Mouse (Mus musculus): ENCODE results near the gene Cxcl12.

Cxcl12 gene

DNA sequence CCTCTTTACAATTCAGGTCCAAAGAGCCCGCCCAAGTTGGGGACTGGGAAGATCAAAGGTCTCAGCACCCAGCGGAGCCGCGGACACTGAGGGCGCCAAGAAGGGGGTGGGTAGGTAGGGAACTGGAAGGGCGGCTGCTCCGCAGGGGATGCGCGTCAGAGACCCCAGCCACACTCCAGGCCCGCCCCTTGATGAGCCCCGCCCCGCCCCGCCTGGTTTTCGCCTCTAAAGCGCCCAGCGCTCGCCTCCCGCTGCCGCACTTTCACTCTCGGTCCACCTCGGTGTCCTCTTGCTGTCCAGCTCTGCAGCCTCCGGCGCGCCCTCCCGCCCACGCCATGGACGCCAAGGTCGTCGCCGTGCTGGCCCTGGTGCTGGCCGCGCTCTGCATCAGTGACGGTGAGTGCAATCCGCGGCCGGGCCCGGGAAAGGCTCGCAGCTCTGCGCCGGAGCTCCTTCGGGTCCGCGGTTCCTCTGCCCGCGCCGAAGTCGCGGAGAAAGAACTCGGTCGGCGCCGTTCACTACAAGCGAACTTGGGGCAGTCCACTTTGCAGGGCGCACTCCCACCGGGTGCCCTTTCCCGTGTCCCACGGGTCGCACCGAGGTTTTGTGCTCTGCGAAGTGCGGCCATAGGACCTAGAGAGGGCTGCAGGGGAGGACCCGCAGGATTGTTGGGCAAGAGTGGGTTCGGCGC, at the start of gene Cxcl12:
Gene Cxcl12 (plus strand): TSS at position 215 of the 691 bp plus-strand sequence.
- peak; percentile 38 to 54 for DNase-seq

DNA sequence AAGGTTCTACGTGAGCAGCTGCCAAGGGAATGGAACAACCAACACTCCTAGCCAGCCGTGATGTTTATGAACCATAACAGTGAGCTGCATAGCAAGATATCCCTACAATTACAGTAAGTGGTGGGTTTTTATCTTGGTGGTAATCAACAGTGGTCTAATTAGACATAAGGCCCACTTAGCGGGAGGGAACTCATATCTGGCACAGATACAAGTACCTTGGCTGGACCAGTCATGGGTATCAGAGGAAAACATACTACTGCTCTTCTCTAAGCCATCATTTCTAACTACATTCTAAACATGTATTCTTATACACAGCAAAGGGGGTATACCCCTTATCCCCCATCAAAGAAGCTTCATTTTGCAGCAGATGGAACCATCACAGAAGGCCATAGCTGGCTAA, 46.3 kb upstream of the Cxcl12 start:
- no peak for DNase-seq

DNA sequence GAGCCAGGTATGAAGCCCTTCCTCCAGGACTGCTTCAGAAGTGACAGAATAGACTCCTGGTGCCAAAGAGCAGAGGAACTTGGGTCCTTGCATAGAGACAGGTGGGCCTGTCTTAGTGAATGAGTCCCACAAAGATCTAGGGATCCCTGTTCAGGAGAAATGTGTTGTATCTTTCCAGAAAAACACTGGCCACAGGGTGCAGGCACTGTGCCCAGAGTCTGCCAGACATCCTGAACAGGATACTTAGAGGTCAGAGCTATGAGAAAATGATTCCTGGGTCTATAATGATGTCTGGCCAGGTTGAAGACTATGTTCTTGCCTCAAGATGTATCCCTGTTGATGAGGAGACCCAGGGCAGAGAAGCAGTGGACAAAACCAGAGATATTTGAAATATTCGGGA, 42.0 kb upstream of the Cxcl12 start:
- no peak for DNase-seq

DNA sequence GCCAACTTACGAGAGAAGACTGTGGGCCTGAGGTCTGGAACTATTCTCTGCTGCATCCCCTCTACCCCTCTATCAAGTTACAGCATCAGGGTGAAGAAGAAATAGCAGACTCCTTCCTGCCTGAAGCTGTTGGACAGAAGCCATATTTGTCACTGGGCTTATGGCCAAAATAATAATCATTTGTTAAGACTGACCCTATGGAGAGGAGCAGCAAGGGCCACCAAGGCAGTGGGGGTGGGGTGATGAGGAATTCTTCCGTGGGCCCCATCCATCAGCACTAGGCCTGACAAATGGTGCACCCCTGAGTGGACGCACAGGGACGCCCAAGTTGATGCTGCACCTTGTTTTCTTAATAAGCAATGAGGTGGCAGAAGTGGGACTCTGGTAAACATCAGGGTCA, 38.9 kb upstream of the Cxcl12 start:
- no peak for DNase-seq

DNA sequence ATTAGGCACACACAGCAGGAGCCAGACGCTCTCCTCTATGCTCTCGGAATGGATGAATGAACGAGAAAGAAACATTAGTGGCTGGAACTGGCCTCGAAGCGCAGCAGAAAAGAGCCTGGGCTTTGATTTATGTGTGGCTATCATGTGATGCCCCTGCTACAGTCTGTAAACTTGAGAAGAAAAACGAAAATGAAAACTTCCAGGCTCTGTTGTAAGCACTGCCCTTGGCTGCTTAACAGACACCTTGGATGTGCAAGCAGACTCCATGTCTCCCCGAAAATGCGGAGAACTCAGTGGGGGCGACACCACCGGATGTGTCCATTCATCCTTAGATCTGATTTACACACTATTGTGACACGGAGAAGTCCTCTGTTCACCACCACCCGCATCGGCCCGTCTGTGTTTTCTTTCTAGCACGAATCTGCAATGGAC, 37.6 kb upstream of the Cxcl12 start:
- DNase-seq, result no peak

DNA sequence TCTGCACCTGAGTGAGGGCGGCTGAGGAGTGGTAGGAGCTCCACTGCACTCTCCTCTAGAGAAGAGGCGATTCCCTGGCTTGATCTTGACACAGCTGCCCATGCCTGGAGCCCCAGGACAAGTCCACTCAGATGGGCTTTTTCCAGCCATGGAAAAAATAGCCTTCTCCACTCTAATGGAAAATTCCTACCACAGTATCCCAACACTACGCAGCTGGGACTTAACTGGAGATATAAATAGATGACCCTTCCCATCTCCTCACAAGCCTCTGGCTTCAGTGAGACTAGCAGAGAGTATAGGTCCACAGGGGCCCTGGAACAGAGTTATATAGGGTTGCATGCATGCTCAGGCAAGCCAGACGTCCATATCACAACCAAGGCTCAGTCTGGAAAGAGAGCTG, 33.8 kb upstream of the Cxcl12 start:
- DNase-seq, result no peak

DNA sequence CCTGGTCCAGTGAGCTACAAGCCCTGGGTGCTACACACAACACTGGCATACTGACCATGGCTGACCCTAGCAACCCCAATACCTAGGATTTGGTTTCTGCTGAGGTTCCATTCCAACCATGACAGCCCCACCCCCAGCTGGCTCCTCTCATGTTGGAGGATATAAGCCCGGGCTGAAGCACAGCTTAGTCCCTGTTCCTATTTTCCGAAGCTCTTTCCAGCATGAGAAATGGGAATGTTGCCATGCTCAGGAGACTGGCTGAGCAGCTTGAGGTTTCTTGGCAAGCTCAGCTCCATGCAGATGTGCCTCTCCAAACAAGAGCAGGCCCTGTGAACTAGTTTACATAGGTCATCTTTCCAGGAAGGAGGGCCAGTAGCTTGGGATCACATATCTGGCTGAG, 30.6 kb upstream of the Cxcl12 start:
- DNase-seq, result no peak

DNA sequence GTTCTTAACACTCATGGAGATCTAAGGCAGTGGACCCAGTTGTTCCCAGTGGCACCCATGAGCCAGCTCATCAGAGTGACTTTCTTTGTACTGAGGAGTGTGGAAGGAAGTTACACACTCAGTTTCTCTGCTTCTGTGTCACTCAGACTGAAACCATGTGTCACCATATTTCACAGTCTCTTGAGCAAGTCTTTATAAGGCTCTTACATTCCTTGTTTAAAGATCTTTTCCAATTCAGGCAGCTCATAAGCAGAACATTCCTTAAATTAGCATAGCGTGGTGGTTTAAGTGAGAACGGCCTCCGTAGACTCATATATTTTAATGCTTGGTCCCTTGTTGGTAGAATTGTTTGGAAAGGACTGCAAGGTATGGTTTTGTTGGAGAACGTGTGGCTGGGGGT, 27.4 kb upstream of the Cxcl12 start:
- DNase-seq, result no peak

DNA sequence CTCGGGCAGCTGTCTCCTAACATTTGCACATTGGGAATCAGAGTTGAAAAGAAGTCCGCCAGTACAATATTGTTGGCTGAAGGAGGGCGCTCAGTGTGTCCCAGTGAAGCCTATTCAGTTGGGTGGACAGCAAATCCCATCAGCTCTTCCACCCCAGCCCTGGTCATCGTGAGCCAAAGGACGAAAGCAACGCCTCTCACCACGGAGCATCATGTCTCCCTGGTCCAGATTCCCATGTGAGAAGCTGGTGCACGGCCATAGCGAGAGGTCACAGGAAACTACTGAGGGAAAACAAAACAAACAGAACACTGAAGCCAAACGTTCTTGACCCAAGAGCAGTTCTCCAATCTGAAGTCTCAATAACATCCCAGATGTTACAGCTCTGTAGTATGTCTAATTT, 21.4 kb upstream of the Cxcl12 start:
- DNase-seq, result no peak

DNA sequence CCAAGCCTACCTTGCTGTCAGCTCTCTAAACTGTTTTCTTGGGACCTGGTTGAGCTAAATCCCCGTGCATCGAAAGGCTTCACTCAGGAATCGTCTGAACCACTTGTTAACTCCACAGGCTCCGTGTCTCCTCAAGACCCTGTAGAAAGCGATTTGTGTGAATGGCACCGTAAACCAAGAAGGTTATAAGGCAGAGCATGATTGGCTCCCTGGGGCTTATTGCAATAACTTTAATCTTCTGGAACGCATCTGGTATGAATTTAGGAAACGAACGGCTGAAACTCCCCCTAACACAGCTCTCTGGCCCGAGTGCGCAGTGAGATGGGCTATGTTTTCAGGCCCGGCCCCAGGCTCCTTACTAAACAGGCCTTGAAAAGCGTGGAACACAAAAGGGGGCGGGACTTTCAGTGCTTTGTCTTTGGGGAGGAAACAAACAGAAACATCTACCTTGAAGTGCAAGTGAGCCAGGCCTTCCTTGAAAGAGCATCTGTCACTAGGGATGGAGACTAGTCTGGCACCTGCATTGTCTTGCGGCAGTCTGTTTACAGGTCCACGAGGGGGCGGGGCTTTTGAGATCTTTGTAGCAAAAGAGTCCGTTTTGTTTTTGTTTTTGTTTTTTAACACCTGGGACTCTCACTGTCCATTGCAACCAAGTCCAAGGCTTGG, 16.7 kb upstream of the Cxcl12 start:
- DNase-seq, result no peak

DNA sequence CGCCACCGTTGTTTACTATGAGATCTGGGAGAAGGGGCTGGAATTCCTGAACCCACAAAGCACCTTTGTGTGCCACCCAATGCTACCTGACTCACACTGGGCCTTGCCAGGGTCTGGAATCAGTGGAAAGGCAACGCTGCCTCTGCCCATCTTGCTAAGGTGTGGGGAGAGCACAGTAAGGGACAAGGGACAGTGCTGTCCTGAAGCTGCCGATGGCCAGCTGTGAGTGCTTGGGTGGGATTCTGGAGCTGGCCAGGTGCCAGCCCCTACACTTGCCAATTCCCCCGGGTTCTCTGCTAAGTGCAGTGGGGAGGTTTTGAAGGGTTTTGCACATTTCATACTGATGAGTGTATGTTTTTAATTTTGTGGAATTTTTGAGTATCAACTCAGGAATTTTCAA, 15.3 kb upstream of the Cxcl12 start:
- no peak for DNase-seq

DNA sequence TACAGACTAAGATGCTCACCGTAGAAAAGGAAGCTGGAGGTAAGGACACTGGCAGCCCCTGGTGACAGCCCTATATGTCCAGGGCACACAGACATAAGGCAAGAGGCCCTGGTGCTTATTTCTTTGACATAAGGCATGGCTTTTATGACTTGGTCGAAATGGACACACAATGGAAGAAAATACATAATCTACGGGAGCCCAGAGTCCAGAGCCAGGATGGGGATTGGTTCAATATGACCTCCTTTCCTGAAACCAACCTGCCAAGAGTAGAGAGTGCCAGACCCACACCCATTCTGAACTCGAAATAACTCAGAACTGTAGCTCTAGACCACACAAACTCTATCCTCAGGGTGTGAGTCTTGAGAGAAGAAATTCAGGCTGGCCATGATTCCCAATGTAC, 11.5 kb upstream of the Cxcl12 start:
- DNase-seq, result no peak

DNA sequence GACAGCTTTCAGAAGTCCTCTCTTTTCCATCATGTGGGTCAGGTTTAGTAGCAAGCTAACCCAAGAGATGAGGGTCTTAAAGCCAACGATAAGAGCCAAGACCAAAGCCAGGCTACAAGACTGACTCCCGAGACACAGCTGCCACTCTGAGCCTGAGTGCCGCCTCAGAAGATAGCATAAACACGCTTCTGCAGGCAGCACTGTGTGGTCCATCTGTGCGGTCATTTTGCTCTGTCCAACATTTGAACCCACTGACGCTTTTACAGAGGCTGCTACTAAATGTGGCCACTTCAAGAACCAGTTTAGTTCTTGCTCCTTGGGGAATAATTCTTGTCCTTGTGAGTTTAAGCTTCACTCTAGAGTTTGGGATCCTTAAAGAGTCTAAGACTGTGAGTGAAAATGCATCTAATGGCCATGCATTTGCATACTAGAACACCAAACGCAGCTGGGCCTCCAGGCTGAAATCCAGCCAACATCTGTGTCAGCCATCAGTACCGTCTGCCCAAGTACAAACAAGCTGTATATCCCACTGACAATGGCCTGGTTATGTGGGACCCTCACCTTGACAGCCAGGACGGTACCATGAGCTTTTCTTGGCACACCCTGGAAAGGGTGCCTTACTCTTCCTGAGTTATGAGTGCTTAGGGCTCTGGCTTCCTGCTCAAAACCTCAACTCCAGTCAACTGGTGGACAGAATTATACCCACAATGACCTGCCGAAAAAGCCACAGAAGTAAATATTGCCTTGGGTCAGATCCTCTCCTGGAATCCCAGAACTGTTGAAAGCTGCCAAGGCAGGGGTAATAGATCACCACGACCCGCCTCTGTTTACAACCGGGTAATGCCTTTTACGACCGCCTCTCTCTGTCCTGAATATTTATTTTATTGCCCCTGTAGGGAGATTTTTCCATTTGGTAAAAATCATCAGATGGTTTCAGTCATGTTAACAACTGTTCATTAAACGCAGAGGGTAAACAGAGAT, 8.3 kb upstream of the Cxcl12 start:
- DNase-seq, result no peak

DNA sequence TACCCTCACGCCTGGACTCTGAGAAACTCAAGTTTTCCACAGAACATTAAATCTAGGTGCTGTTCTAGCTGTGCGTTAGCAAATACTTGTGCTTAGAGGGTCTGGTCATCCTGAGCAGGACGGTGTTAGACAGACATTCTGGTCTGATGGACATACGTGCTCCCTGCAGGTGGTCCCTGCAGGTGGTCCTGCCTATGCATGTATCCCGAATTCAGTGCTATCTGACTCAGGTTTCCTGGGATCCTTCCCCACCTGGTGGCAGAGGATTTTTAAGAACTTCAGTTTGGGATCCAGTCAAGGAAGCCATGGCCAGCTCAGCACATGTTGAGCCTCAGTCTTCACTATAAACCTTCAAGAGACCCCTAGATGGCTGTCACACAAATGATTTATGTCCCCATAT, 4.8 kb upstream of the Cxcl12 start:
- no peak for DNase-seq

DNA sequence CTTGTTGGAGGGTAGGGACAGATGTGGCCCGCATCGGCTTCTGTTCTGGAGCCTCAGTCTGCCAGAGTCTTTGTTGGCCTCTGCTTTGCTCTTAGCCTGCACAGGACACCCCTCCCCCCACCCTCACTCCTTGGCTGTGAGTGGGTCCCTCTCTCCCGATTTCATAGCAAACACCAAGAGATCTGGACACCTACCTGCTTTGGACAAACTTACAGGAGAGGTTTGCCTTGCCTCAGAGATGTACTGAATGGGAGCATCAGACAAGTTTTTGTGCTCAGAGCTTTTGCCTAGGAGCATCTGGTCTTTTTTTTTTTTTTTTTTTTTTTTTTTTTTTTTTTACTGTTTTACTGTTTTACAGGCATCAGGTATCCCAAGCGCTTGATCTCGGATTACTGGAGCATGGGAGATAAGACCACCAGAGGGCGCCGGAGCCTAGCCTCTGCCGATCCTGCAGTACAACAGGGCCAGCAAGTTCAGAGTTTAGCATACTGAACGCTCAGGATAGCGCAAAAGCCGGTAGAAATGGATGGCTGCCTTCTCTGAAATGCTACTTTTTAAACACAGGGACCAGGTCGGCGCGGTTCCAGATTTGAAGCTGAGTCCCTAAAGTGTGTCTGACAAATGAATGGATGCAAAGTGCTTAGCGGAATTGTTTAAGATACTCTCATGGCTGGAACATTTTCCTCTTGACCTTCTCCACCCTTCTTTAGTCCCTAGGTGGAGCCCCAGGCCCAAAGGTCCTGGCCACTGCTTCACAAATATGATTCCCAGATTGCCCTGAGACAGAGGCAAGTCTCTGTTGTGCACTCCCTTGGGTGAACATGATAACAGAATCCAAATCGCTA, 1.5 kb upstream of the Cxcl12 start:
- DNase-seq, result peak; percentile 87 to 89

DNA sequence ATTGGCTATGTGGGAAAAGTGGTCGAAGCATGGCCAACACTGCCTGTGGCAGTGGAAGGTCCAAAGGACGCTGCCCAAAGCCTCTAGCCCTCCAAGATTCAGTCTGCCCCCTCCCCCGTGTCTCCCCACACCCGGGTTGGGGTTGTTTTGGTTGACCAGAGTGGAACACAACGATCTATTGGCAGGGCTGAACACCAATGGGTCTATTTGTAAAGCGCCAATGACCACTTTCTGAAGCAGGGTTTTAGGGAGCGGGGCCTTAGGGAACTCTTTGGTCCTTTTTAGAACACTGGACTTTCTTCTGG, 957 bp upstream of the Cxcl12 start:
- no peak for DNase-seq

DNA sequence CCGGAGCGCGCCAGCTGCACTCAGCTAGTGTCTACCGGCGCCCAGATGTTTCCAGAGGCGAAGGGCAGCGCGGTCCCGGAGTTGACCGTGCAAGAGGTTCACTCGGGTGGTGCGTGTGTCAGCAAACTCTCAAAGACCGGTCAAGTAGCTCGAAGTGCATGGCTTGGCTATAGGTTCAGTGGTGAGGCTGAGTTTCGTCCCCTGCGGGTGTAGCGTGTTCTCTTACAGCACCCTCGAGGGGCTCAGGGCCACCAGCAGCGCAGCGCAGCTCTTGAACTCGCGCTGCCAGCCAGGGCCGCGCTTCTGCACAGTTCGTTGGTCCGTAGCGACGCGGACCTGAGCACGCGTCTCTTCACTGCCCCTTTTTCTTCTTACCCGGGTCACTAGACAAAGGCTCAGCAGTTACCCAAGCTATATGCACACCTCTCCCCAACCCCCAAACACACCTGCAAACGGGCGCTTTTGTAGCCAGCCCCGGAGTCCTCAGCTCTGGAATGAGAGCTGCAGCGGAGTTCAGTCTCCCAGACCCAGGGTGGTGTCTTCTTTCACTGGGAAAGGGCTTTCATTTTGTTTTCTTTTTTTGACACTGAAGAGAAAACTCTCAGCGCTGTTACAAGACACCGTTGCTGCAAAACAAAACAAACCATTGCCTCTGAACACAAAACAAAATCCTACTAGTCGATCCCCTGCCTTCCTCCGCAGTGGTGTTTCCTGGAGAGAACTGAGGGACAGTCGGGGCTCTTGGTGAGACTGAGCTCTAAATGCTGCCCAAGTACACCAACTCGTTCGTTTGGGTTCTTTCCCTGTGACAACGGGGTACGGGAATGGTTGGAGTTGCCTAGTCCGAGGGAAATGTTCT, 945 bp downstream of the Cxcl12 start:
- DNase-seq, result peak in 1 of 2 experiments; percentile 10

DNA sequence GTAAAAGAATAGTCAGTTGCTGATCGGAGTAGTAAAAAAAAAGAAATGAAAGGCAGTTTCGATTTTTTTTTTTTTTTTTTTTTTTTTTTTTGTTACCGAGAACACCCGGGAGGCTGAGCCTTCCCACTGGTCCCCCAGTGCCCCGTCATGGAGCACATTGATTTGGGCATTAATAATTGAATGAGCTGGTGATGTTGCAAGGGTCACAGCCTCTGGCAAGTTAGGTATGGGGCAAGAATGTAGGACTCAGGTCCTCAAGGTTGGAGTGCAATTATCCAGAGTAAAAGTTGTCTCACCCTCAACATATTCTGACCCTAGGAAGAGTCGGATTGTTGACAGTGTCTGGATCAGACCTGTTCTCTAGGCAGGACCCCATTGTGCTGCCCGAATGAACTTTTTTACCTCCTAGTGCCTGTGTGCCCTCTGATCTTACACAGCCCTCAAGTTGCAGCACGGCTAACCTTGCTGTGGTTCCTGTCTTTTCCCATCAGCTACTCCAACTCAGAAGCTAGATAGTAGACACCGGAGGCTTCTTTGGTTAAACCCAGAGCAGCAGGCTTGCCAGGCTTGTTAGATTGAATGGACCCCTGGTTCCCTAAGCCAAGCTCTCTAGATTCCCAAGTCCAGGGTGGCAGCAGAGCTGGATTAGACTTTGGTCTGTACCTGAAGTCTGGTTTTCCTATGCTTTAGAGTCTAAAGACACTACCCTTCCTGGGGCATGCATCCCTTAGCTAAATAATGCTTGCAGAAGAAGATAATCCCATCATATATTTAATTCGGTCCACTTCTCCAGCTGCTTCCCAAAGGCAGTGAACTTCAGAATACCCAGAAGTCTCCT, 1.8 kb downstream of the Cxcl12 start:
- no peak for DNase-seq

DNA sequence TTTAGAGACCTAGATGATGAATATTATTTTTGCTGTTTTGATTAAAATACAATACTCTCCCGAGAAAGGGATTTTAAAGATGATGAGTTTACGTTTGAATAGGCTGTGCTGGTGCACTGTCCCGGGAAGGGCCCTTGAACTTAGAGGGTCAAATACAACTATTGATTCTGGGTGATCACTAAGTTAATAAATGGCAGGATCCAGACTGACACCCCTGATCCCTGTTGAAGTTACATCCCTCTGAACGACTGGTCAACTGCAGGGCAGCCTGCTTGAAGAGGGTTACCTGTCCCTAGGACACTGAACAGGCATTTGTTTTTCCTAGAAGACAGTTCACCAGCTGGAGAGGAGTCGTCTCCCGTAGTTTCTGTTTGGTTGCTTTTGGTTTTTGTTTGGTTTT, 4.0 kb downstream of the Cxcl12 start:
- DNase-seq, result no peak

DNA sequence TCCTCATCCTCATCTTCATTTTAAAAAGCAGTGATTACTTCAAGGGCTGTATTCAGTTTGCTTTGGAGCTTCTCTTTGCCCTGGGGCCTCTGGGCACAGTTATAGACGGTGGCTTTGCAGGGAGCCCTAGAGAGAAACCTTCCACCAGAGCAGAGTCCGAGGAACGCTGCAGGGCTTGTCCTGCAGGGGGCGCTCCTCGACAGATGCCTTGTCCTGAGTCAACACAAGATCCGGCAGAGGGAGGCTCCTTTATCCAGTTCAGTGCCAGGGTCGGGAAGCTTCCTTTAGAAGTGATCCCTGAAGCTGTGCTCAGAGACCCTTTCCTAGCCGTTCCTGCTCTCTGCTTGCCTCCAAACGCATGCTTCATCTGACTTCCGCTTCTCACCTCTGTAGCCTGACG, 5.5 kb downstream of the Cxcl12 start:
- DNase-seq, result peak; percentile 80 to 81
